Mouse (Mus musculus) myocyte (in vitro differentiated cells): ENCODE data around the gene Arhgap33.

Experiments
- CEBPB ChIP-seq: IDR thresholded peaks from 2 replicates; pipeline ENCODE4 v1.6.1; 2011; ENCODE audit warnings: mild to moderate bottlenecking, moderate library complexity; ENCODE audit not compliant: poor library complexity, insufficient read depth, severe bottlenecking
- E2F4 ChIP-seq: IDR thresholded peaks from one replicate; pipeline ENCODE4 v1.6.1; 2011; ENCODE audit warnings: mild to moderate bottlenecking, control low read depth, moderate library complexity; ENCODE audit not compliant: insufficient read depth
- MAX ChIP-seq: IDR thresholded peaks from one replicate; pipeline ENCODE4 v1.6.1; 2011; ENCODE audit warnings: low read depth, mild to moderate bottlenecking, control low read depth
- MYOD1 ChIP-seq, 3 experiments: IDR thresholded peaks; one replicate each; pipeline ENCODE4 v1.6.1; 2011; ENCODE audit warnings: control low read depth in 2 of 3, low read depth in 2 of 3, mild to moderate bottlenecking in 2 of 3, moderate library complexity in 1 of 3; ENCODE audit not compliant: insufficient read length in 2 of 3, control insufficient read depth in 1 of 3
- MYOG ChIP-seq, 3 experiments: IDR thresholded peaks; one replicate each; pipeline ENCODE4 v1.6.1; 2011; ENCODE audit warnings: control low read depth in 2 of 3, low read depth in 2 of 3, mild to moderate bottlenecking in 2 of 3; ENCODE audit not compliant: insufficient read length in 2 of 3, control insufficient read depth in 1 of 3, insufficient read depth in 1 of 3
- POLR2A ChIP-seq: IDR thresholded peaks from one replicate; pipeline ENCODE4 v1.6.1; 2011; ENCODE audit warnings: low read depth, mild to moderate bottlenecking, control low read depth, moderate library complexity; ENCODE audit not compliant: insufficient read length
- POLR2AphosphoS2 ChIP-seq: IDR thresholded peaks from one replicate; pipeline ENCODE4 v1.6.1; 2011; ENCODE audit warnings: low read depth, control low read depth; ENCODE audit not compliant: insufficient read length
- REST ChIP-seq: IDR thresholded peaks from one replicate; pipeline ENCODE4 v1.6.1; 2011; ENCODE audit warnings: mild to moderate bottlenecking, control low read depth, moderate library complexity; ENCODE audit not compliant: insufficient read depth, insufficient read length
- SRF ChIP-seq: IDR thresholded peaks from one replicate; pipeline ENCODE4 v1.6.1; 2011; ENCODE audit warnings: low read depth; ENCODE audit not compliant: control insufficient read depth, insufficient read length
- TCF12 ChIP-seq: IDR thresholded peaks from one replicate; pipeline ENCODE4 v1.6.1; 2011; ENCODE audit warnings: mild to moderate bottlenecking, control low read depth; ENCODE audit not compliant: poor library complexity, insufficient read depth, severe bottlenecking
- TCF3 ChIP-seq: IDR thresholded peaks from one replicate; pipeline ENCODE4 v1.6.1; 2011; ENCODE audit warnings: low read depth, control low read depth; ENCODE audit not compliant: insufficient read length
- USF1 ChIP-seq: IDR thresholded peaks from one replicate; pipeline ENCODE4 v1.6.1; 2011; ENCODE audit warnings: low read depth, mild to moderate bottlenecking, control low read depth, moderate library complexity

GRCm38 (mm10) chr7:30560296-30560695 lies 25.4 kb upstream of the Arhgap33 start:
- TF ChIP-seq POLR2AphosphoS2: no peak
- TF ChIP-seq USF1: no peak
- no peak for TF ChIP-seq CEBPB
- TF ChIP-seq MYOD1 (IDR thresholded peaks at IDR 0.05; ENCODE audit: control insufficient read depth in 1 of 3, insufficient read length in 2 of 3, low read depth in 2 of 3): no peak
- no peak for TF ChIP-seq POLR2A
- no peak for TF ChIP-seq MAX
- no peak for TF ChIP-seq TCF12
- TF ChIP-seq MYOG (IDR thresholded peaks at IDR 0.05; ENCODE audit: control insufficient read depth in 1 of 3, insufficient read depth in 1 of 3, insufficient read length in 2 of 3, low read depth in 2 of 3): no peak
- no peak for TF ChIP-seq TCF3
- no peak for TF ChIP-seq E2F4
- no peak for TF ChIP-seq SRF
- no peak for TF ChIP-seq REST
